Mouse (Mus musculus) G1E (cell line): Measurements from ENCODE around the gene Hoxb3.

Experiments used
- CTCF ChIP-seq: IDR thresholded peaks from 2 replicates; pipeline ENCODE4 v1.5.1; 2012; ENCODE audit warnings: low read depth, low read length, inconsistent platforms, mixed read lengths
- GATA1 ChIP-seq: IDR thresholded peaks from 2 replicates; pipeline ENCODE4 v1.6.1; 2012; ENCODE audit warnings: borderline replicate concordance, low read length, inconsistent platforms, mixed read lengths
- GATA2 ChIP-seq: IDR thresholded peaks from 2 replicates; pipeline ENCODE4 v1.6.1; 2012; ENCODE audit warnings: low read depth, low read length, inconsistent platforms, borderline replicate concordance
- POLR2AphosphoS5 ChIP-seq: IDR thresholded peaks from 2 replicates; pipeline ENCODE4 v1.6.1; 2012; ENCODE audit warnings: low read depth, low read length, inconsistent platforms; ENCODE audit not compliant: insufficient replicate concordance

DNA sequence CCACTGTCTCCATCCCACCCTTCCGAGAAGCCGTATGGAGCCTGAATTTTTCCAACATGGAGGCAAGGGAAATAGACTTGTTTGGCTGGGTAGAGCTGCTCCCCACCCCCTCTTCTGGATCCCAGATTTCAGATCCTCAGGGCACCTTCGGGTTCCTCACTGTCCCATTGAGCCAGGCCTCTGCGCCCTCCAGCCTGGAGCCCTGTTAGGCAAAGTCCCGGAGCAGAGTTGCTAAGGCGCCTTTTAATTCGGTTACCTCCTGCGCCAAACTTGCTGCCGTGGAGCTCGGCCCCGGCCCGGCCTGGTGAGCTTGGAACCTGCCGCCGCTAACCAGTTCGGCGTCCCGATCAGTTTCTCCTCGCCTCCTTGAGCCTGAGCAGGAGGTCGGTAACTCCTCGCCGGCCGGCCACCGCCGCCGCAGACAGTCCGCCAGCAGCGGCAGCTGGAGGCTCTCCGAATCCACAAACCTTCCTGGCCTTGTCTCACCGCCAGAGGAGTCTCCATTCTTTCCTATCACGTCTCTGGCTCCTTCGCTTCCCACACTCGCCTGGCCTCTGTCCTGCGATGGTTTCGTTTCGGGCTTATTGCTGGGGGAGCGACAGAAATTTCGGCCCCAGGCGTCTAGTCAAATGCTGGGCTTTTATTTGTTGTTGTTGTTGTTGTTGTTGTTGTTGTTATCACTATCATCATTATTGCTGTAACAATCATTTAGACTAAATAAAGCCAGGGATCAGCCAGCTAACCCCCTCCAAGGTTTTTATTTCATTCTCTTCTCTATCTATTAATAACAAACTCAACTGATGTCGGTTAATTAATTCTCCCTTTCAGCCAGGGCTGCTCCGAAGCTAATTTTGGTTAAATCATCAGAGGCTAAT, 18.8 kb downstream of the Hoxb3 start:
- TF ChIP-seq CTCF = no peak
- TF ChIP-seq GATA1 = no peak
- TF ChIP-seq GATA2 = no peak
- TF ChIP-seq POLR2AphosphoS5 = no peak
